Mouse (Mus musculus): Measurements from ENCODE around the gene Nab1. TPM values are rescaled to one million over a fixed set of nuclear protein-coding genes. Genes with fewer than 3 reads are reported as not detected.

Nab1 gene
- polyA plus RNA-seq, 1 experiment from 2014 or later = 3.8 TPM

DNA sequence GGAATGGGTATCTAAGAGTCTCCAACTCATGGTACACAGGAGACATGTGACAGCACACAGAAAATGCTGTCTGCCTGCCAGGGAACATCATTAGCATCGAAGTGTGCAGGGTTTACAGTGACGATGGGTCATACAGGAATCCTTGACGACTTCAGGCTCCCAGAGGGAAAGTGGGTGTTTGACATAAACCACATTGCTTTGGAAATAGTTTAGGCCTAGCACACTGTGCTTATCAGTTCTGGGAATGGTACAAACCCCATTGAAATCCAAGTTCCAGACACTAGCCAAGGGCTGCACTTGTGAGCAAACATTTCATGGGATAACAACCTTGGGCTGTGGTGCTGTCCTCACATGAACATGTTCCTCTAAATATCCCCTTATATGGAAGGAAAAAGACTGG lies 78.3 kb downstream of the Nab1 start:
- WGBS = 83% methylated on average over 3 of the region's 3 CpGs

DNA sequence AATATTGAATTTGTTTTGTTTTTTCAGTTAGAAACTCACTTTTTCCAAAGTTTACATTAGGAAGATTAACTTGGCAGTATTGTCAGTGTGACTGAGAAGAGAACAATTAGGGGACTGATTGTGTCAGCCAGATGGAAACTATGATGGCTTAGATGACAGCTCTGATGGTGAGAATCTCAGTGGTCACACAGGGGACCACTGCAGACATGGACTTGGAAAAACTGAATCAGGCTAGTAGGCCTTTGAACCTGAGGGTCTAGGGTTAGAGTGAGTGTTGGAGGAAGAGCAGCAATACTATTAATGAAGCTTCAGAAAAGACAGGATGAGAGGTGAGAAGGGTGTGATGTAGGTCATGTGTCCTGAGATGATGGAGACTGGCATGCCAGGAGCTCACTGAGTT lies 78.9 kb downstream of the Nab1 start:
- no peak for DNase-seq (ENCODE audit: extremely low spot score, low spot score)

More for the DNA sequence above, 78.3 kb downstream of the Nab1 start:
- no peaks in the 10 kb centered on the region for H3K4me1 ChIP-seq
- H3K36me3 ChIP-seq (replicated peaks) = no peaks in the 10 kb centered on the region
- H3K27me3 ChIP-seq (ENCODE audit: poor library complexity, severe bottlenecking) = no peaks in the 10 kb centered on the region
- no peak overlapping the region for H3K4me3 ChIP-seq
- H3K27ac ChIP-seq = no peak overlapping the region
- no peaks in the 10 kb centered on the region for H3K9me3 ChIP-seq
- no peak for DNase-seq (ENCODE audit: extremely low spot score, low spot score)

DNA sequence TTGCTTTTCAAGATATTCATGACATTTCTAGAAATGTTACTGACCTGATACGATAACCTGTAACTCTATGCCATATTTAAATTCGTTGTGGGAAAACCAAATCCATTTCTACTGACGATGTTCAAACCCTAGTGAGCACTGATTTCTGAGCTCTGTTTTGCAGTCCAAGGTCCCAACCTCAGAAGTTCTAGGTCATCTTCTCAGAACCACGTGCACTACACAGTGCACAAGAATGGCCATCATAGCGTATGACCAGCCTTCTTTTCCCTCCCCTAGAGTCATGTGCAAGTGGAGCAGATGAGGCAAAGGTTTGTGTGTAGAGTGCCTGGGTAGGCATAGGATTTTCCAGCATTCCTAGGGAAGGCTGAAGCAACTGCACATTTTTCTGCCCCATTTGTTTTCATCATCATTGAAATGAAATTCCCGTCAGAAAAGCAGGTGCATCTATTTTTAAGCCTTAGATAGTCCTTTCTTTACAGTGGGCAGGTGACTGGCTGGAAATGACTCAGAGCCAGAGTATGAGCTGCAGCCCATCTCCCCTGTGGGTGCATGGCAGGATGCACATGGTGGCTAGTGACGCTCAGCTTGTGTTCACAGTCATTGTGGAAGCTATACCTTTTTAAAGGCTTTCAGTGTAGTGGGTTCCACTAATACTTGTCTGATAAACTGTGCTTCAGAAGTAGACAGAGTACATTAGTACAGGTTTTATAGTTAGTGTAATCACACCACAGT lies 81.2 kb downstream of the Nab1 start:
- H3K36me3 ChIP-seq (replicated peaks) = no peaks in the 10 kb centered on the region
- H3K9me3 ChIP-seq = no peaks in the 10 kb centered on the region
- H3K4me3 ChIP-seq = no peak overlapping the region
- no peak overlapping the region for H3K27ac ChIP-seq
- H3K27me3 ChIP-seq (ENCODE audit: poor library complexity, severe bottlenecking) = no peaks in the 10 kb centered on the region
- no peak for DNase-seq (ENCODE audit: extremely low spot score, low spot score)
- H3K4me1 ChIP-seq = no peaks in the 10 kb centered on the region
- 90% methylated on average over 7 of the region's 7 CpGs for WGBS

More for the DNA sequence above, 78.9 kb downstream of the Nab1 start:
- Histone ChIP-seq H3K27ac (no peak overlapping the region), H3K4me3 (no peak overlapping the region), H3K27me3 (ENCODE audit: poor library complexity, severe bottlenecking) (no peaks in the 10 kb centered on the region), H3K9me3 (no peaks in the 10 kb centered on the region), H3K4me1 (no peaks in the 10 kb centered on the region), H3K36me3 (replicated peaks) (no peaks in the 10 kb centered on the region)

Other genes starting within 250 kb of the Nab1 start
- gene Nemp2, start 130.0 kb upstream of the Nab1 start, polyA plus RNA-seq (2016; fragmentation: Nextera tagmentation; extraction: Ambion mirVana) = 10.1 and 10.3 TPM in 2 replicates
- 1.0 and 1.2 TPM in 2 replicates for gene Mfsd6, start 226.8 kb upstream of the Nab1 start, polyA plus RNA-seq (2016; fragmentation: Nextera tagmentation; extraction: Ambion mirVana)

Measured in forebrain, embryonic 10.5 days (tissue).